Mouse (Mus musculus): ENCODE measurements around the gene Tstd1. TPM values are rescaled to one million over a fixed set of nuclear protein-coding genes. Genes with fewer than 3 reads are reported as not detected.

The Tstd1 gene
- polyA plus RNA-seq, 1 experiment = 52.0 TPM

GRCm38 (mm10) chr1:171435288-171435814, 16.7 kb downstream of the Tstd1 start:
- Histone ChIP-seq H3K4me3 (ENCODE audit: low read depth, low read length) (no peak overlapping the region), H3K36me3 (ENCODE audit: control insufficient read depth, insufficient read depth, low read length) (no peaks in the 10 kb centered on the region), H3K4me1 (ENCODE audit: control insufficient read depth, insufficient read depth, insufficient read length, low read length) (peaks cover 11% of the 10 kb centered on the region), H3K27ac (ENCODE audit: insufficient read depth, low read depth, low read length) (no peak overlapping the region), H3K27me3 (ENCODE audit: control insufficient read depth, insufficient read depth, low read length) (no peaks in the 10 kb centered on the region)
- 23% methylated on average over 7 of the region's 7 CpGs for WGBS
- TF ChIP-seq POLR2A (IDR thresholded peaks at IDR 0.05; ENCODE audit: low read depth, low read length) = no peak
- TF ChIP-seq CTCF (IDR thresholded peaks at IDR 0.05; ENCODE audit: extremely low read depth, insufficient read length, insufficient replicate concordance, low read depth, low read length) = no peak

DNA sequence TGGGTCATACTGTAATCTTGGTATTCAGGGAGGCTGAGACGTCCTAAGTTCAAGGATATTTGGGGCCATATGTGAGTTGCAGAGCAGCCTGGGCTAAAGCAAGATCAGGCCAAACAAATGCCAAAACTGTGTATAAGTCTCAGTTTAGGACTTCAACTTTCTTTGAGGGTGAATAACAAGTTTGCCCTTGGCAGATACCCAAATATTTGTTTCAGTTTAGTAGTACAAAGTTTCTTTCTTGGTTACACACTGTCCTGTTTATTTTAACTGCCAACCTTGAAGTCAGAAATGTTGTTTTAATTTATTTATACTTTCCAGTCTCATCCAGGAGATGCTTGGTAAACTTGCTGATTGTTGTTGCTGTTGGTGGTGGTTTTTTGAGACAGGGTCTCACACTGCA, 17.3 kb downstream of the Tstd1 start:
- Histone ChIP-seq H3K27ac (ENCODE audit: insufficient read depth, low read depth, low read length) (no peak overlapping the region), H3K27me3 (ENCODE audit: control insufficient read depth, insufficient read depth, low read length) (no peaks in the 10 kb centered on the region), H3K4me3 (ENCODE audit: low read depth, low read length) (no peak overlapping the region), H3K36me3 (ENCODE audit: control insufficient read depth, insufficient read depth, low read length) (no peaks in the 10 kb centered on the region), H3K4me1 (ENCODE audit: control insufficient read depth, insufficient read depth, insufficient read length, low read length) (peaks cover 13% of the 10 kb centered on the region)
- TF ChIP-seq CTCF (IDR thresholded peaks at IDR 0.05; ENCODE audit: extremely low read depth, insufficient read length, insufficient replicate concordance, low read depth, low read length) = no peak
- no peak for TF ChIP-seq POLR2A (IDR thresholded peaks at IDR 0.05; ENCODE audit: low read depth, low read length)
- 32% methylated on average over 1 of the region's 1 CpGs for WGBS

DNA sequence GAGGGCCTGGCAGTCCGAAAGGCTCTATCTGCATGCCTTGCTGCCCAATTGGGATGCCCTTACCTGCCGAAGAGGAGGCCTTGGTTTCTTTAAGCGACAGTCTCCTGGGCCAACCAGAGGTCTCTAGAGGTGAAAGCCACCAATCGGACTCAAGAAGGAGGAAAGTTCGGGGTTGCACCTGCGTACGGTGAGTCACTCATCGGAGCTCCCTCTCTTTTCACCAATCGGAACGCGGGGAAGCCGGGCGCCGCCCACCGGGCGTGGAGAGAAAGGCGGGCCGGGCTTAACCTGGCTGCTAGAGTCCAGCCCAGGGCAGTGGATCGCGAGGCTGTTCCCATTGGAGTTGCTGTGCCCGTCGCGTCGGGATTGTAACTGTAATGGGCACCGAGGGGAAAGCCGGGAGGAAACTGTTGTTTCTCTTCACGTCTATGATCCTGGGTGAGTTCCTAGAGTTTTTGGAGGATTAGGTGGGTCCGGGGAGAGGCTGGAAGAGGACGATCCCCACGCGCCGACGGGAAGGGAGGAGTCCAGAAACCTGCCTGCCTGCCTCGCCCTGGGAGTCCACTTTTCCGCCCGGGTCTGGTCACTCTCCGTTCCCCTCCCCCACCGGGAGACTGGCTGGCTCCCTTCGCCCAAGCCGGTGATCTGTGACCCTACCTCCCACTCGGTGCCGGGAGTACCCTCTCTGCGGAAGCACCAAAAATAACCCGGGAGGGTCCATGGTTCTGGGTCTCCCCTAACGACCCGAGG, 18.8 kb downstream of the Tstd1 start, which contains the start of gene F11r:
TSS of gene F11r (plus strand) at position 272 of the 750 bp plus-strand sequence.
- Histone ChIP-seq H3K27me3 (ENCODE audit: control insufficient read depth, insufficient read depth, low read length) (no peaks in the 10 kb centered on the region), H3K4me1 (ENCODE audit: control insufficient read depth, insufficient read depth, insufficient read length, low read length) (peaks cover 18% of the 10 kb centered on the region), H3K4me3 (ENCODE audit: low read depth, low read length) (peak within 1 kb of the TSS; percentile 78), H3K27ac (ENCODE audit: insufficient read depth, low read depth, low read length) (peak within 1 kb of the TSS; percentile 96), H3K36me3 (ENCODE audit: control insufficient read depth, insufficient read depth, low read length) (no peaks in the 10 kb centered on the region)
- under 1% methylated on average over 46 of the region's 46 CpGs for WGBS
- peak; percentile 97 for TF ChIP-seq POLR2A (IDR thresholded peaks at IDR 0.05; ENCODE audit: low read depth, low read length)
- no peak for TF ChIP-seq CTCF (IDR thresholded peaks at IDR 0.05; ENCODE audit: extremely low read depth, insufficient read length, insufficient replicate concordance, low read depth, low read length)

DNA sequence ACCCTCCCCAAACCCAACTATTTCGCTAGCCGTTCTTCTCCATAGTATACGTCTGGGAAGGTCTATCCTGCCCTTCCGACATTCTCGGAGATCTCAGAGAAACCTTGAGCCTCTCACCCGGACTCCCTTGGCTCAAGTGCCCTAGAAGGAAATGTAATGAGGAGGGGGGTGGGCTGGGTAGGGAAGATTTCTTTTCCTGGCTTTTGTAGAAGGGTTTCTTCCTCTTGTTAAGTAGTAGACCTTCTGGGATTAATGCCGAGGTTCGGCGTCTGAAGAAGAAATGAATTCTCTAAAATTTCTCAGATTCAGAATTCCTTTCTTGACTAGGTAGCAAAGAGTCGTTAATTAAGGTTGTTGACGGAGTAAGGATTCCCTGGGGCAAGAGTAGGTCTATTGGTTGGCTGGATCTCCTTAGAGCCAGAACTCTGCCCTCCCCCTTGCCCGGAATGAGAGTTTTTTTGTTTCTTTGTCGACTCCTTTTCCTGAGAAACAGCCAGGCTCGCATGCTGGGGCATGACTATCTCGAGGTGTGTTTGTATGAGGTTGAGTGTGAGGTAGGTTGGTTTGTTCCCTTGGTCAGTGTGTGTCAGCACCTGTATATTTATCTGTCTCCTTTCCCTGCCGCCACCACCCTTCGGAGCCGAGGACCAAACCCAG, 19.5 kb downstream of the Tstd1 start:
- Histone ChIP-seq H3K4me3 (ENCODE audit: low read depth, low read length) (peak overlapping the region; percentile 78), H3K36me3 (ENCODE audit: control insufficient read depth, insufficient read depth, low read length) (no peaks in the 10 kb centered on the region), H3K27ac (ENCODE audit: insufficient read depth, low read depth, low read length) (peak overlapping the region; percentile 96), H3K4me1 (ENCODE audit: control insufficient read depth, insufficient read depth, insufficient read length, low read length) (peaks cover 24% of the 10 kb centered on the region), H3K27me3 (ENCODE audit: control insufficient read depth, insufficient read depth, low read length) (no peaks in the 10 kb centered on the region)
- TF ChIP-seq CTCF (IDR thresholded peaks at IDR 0.05; ENCODE audit: extremely low read depth, insufficient read length, insufficient replicate concordance, low read depth, low read length) = no peak
- no peak for TF ChIP-seq POLR2A (IDR thresholded peaks at IDR 0.05; ENCODE audit: low read depth, low read length)
- WGBS = 3% methylated on average over 18 of the region's 18 CpGs

GRCm38 (mm10) chr1:171439072-171439471, 20.4 kb downstream of the Tstd1 start:
- no peak for TF ChIP-seq POLR2A (IDR thresholded peaks at IDR 0.05; ENCODE audit: low read depth, low read length)
- TF ChIP-seq CTCF (IDR thresholded peaks at IDR 0.05; ENCODE audit: extremely low read depth, insufficient read length, insufficient replicate concordance, low read depth, low read length) = no peak
- WGBS = 12% methylated on average over 8 of the region's 8 CpGs
- Histone ChIP-seq H3K4me1 (ENCODE audit: control insufficient read depth, insufficient read depth, insufficient read length, low read length) (peaks cover 24% of the 10 kb centered on the region), H3K4me3 (ENCODE audit: low read depth, low read length) (peak overlapping the region; percentile 61), H3K27me3 (ENCODE audit: control insufficient read depth, insufficient read depth, low read length) (no peaks in the 10 kb centered on the region), H3K27ac (ENCODE audit: insufficient read depth, low read depth, low read length) (peak overlapping the region; percentile 96), H3K36me3 (ENCODE audit: control insufficient read depth, insufficient read depth, low read length) (no peaks in the 10 kb centered on the region)

GRCm38 (mm10) chr1:171440025-171440725, 21.5 kb downstream of the Tstd1 start:
- Histone ChIP-seq H3K36me3 (ENCODE audit: control insufficient read depth, insufficient read depth, low read length) (no peaks in the 10 kb centered on the region), H3K4me3 (ENCODE audit: low read depth, low read length) (peak overlapping the region; percentile 61), H3K4me1 (ENCODE audit: control insufficient read depth, insufficient read depth, insufficient read length, low read length) (peaks cover 23% of the 10 kb centered on the region), H3K27me3 (ENCODE audit: control insufficient read depth, insufficient read depth, low read length) (no peaks in the 10 kb centered on the region), H3K27ac (ENCODE audit: insufficient read depth, low read depth, low read length) (peak overlapping the region; percentile 96)
- no peak for TF ChIP-seq CTCF (IDR thresholded peaks at IDR 0.05; ENCODE audit: extremely low read depth, insufficient read length, insufficient replicate concordance, low read depth, low read length)
- TF ChIP-seq POLR2A (IDR thresholded peaks at IDR 0.05; ENCODE audit: low read depth, low read length) = peak; percentile 19; the same call in 1 of the 2 replicates
- 13% methylated on average over 9 of the region's 9 CpGs for WGBS

All from small intestine, adult 2 months (tissue).